Mouse (Mus musculus) heart, adult 2 months (tissue): ENCODE data around the gene Farsa. TPM values are rescaled to one million over a fixed set of nuclear protein-coding genes. Genes with fewer than 3 reads are reported as not detected.
A peak's percentile ranks its signal among the peaks of the same experiment; 100 is the strongest.
"Not testable (repeated sequence)": the region's sequence is repeated elsewhere in the genome, so short reads cannot be mapped to it uniquely, and the experiment has no call there.

ENCODE experiments used
- DNase-seq, 2 experiments: peaks; one replicate each; pipeline ENCODE4 v3.0.0; 2021
- H3K27ac ChIP-seq: fragments of 200-600 bp; 2 replicates; pipeline ENCODE4 v1.8.1; 2022
- H3K27me3 ChIP-seq: fragments of 200-500 bp; 2 replicates; pipeline ENCODE4 v1.6.1; 2012; ENCODE audit warnings: mild to moderate bottlenecking, low read length, inconsistent platforms, mixed read lengths; ENCODE audit not compliant: control insufficient read depth, insufficient read depth
- H3K36me3 ChIP-seq: fragments of 200-500 bp; 2 replicates; pipeline ENCODE4 v1.6.1; 2012; ENCODE audit warnings: low read length, inconsistent platforms; ENCODE audit not compliant: control insufficient read depth, insufficient read depth
- H3K4me1 ChIP-seq: fragments of 200-500 bp; 2 replicates; pipeline ENCODE4 v1.6.1; 2011; ENCODE audit warnings: low read length; ENCODE audit not compliant: control insufficient read depth, insufficient read depth
- H3K4me3 ChIP-seq: fragments of 200-600 bp; 2 replicates; pipeline ENCODE4 v1.8.1; 2022
- H3K79me2 ChIP-seq: fragments of 200-500 bp; replicated peaks from 2 replicates; pipeline ENCODE4 v1.6.1; 2012; ENCODE audit warnings: mild to moderate bottlenecking, inconsistent platforms, low read length, moderate library complexity, mixed read lengths; ENCODE audit not compliant: control insufficient read depth, insufficient read depth
- H3K9ac ChIP-seq: fragments of 200-500 bp; 2 replicates; pipeline ENCODE4 v1.6.1; 2012; ENCODE audit warnings: low read depth, mild to moderate bottlenecking, control low read depth, inconsistent platforms, low read length, mixed read lengths
- CTCF ChIP-seq: fragments of 200-600 bp; IDR thresholded peaks from 2 replicates; pipeline ENCODE4 v1.8.1; 2022; ENCODE audit warnings: antibody characterized with exemption, mild to moderate bottlenecking, moderate library complexity
- EP300 ChIP-seq: fragments of 200-500 bp; IDR thresholded peaks from 2 replicates; pipeline ENCODE4 v1.6.1; 2011; ENCODE audit warnings: low read depth, low read length, control low read depth; ENCODE audit not compliant: insufficient read depth
- POLR2A ChIP-seq: fragments of 200-500 bp; IDR thresholded peaks from 2 replicates; pipeline ENCODE4 v1.6.1; 2011; ENCODE audit warnings: mild to moderate bottlenecking, low read depth, low read length, control low read depth; ENCODE audit not compliant: insufficient read depth
- WGBS: fragments of 180-500 bp; shearing (Covaris S2); methylation state at CpG from one replicate; pipeline ENCODE4 v1.1.7; 2018; 5-methylcytosine and 5-hydroxymethylcytosine counted together
- intact Hi-C: fragments of 180-260 bp; cut with DNase I; formaldehyde crosslinking; loops from one replicate; pipeline ENCODE4 v1.15.1; 2025
- polyA plus RNA-seq: library from polyadenylated mRNA; depleted of rRNA; stranded (reverse); fragments of >200 nt; gene quantifications from 2 replicates; pipeline ENCODE4 v1.2.3, GENCODE M21; 2012
- total RNA-seq, 2 experiments: library from RNA; stranded (reverse); gene quantifications; 2 replicates each; pipeline ENCODE4 v1.2.3; 2021

Farsa gene
- total and polyA plus RNA-seq, 3 experiments = 21.8 to 32.5 (median 24.5) TPM

- Histone ChIP-seq H3K9ac (peak overlapping the region; percentile 80), H3K36me3 (no peaks in the 10 kb centered on the region), H3K27me3 (no peaks in the 10 kb centered on the region), H3K4me3 (peak overlapping the region; percentile 76), H3K4me1 (peaks cover 4% of the 10 kb centered on the region), H3K27ac (peak overlapping the region; percentile 75), H3K79me2 (no peaks in the 10 kb centered on the region)
- intact Hi-C loops = loop anchor here (5.0 kb wide), 1 partner anchor 56 kb away; the partner anchor contains the start of gene Calr
- DNase-seq = peak; percentile 93 to 95
- WGBS = under 1% methylated on average over 68 of the region's 68 CpGs
- TF ChIP-seq CTCF (peak; percentile 99; the same call in 1 of the 2 replicates), POLR2A (no peak), EP300 (no peak)
Observed at GRCm38 (mm10) chr8:84902920-84903661, 46.3 kb downstream of the Farsa start.

DNA sequence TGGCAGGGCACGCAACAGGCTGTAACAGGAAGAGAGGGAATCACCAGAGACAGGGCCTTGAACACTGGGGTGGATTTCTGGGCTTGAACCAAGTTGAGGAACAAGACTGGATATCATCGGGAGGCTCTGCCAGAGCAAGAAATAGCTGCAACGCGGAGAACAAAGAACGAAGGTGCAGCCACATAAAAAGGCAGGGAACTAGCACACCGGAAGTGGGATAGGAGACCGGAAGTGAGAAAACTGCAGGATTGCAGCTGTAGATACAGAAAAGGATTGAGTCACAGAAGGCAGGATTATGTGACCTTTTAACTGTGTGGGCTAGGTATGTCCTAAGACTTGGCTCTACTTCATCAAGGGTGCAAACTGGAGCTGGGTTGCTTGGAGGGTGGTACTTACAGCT, 47.6 kb downstream of the Farsa start:
- intact Hi-C loops = loop anchor here (5.0 kb wide), 1 partner anchor 57 kb away; the partner anchor contains the start of gene Calr
- TF ChIP-seq EP300 (no peak), POLR2A (no peak), CTCF (no peak)
- Histone ChIP-seq H3K79me2 (no peaks in the 10 kb centered on the region), H3K9ac (no peak overlapping the region), H3K27ac (no peak overlapping the region), H3K4me3 (no peak overlapping the region), H3K36me3 (no peaks in the 10 kb centered on the region), H3K4me1 (peaks cover 4% of the 10 kb centered on the region), H3K27me3 (no peaks in the 10 kb centered on the region)
- no peak for DNase-seq
- 82% methylated on average over 7 of the region's 7 CpGs for WGBS

- WGBS = 93% methylated on average over 9 of the region's 9 CpGs
- DNase-seq = no peak
- TF ChIP-seq POLR2A (no peak), CTCF (no peak), EP300 (no peak)
- Histone ChIP-seq H3K27me3 (no peaks in the 10 kb centered on the region), H3K79me2 (no peaks in the 10 kb centered on the region), H3K4me1 (peaks cover 4% of the 10 kb centered on the region), H3K36me3 (no peaks in the 10 kb centered on the region), H3K9ac (no peak overlapping the region), H3K27ac (no peak overlapping the region), H3K4me3 (no peak overlapping the region)
- intact Hi-C loops = no loop called here
Observed at GRCm38 (mm10) chr8:84907037-84907436, 50.2 kb downstream of the Farsa start.

GRCm38 (mm10) chr8:84907493-84907892, 50.7 kb downstream of the Farsa start:
- 59% methylated on average over 8 of the region's 8 CpGs for WGBS
- Histone ChIP-seq H3K4me3 (no peak overlapping the region), H3K9ac (no peak overlapping the region), H3K27ac (no peak overlapping the region), H3K36me3 (no peaks in the 10 kb centered on the region), H3K4me1 (peaks cover 2% of the 10 kb centered on the region), H3K27me3 (no peaks in the 10 kb centered on the region), H3K79me2 (no peaks in the 10 kb centered on the region)
- TF ChIP-seq POLR2A (no peak), EP300 (no peak), CTCF (no peak)
- no peak for DNase-seq
- intact Hi-C loops = no loop called here

DNA sequence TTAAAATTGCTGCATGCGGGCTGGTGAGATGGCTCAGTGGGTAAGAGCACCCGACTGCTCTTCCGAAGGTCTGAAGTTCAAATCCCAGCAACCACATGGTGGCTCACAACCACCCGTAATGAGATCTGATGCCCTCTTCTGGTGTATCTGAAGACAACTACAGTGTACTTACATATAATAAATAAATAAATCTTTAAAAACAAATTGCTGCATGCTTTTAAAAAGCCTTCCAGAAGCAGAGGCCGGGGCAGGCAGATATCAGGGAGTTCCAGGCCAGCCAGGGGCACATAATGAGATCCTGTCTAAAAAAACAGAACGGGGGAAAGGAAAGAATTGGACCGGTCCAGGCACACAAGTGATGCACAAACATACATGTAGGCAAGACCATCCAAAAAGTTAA, 51.2 kb downstream of the Farsa start:
- TF ChIP-seq CTCF = peak; percentile 42
- H3K27me3 ChIP-seq, H3K4me1 ChIP-seq, DNase-seq, H3K9ac ChIP-seq, H3K79me2 ChIP-seq, intact Hi-C loops, H3K36me3 ChIP-seq: not testable (repeated sequence)
- 18% methylated on average over 7 of the region's 7 CpGs for WGBS
- H3K27ac ChIP-seq = peak overlapping the region; percentile 71
- H3K4me3 ChIP-seq = peak overlapping the region; percentile 64

DNA sequence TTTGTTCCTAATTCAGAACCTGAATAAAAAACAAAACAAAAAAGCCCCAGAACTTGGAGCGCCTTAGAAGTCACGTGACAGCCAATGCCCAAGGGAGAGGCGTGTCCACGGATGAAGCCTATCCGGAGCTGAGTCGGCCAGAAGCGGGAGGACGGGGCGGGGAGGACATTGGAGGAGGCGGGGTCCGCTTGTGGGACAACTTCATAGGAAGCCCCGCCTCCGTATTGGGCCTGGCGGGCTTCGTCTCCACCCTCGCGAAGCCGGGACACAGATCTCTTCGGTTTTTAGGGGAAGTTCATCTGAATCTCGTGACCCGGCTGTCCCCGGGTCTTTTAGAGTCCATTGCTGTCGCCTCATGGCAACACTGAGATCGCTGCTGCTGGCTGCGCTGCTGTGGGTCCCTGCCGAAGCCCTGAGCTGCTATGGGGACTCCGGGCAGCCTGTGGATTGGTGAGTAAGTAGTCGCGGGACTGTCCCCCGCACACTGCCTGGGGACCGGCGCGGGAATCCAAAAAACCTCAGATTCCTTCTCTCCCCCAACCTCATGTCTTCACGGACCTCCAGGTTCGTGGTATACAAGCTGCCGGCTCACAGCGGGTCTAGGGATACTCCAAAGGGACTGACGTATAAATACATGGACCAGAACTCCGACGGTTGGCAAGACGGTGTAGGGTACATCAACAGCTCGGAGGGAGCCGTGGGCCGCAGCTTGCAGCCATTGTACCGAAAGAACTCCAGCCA, 51.8 kb downstream of the Farsa start, which contains the start of gene Dnase2a:
Gene Dnase2a, plus strand, starts transcription at position 140 of the 741 bp plus-strand sequence.
- Histone ChIP-seq H3K4me3 (peak within 1 kb of the TSS; percentile 64), H3K79me2 (no peaks in the 10 kb centered on the region), H3K36me3 (no peaks in the 10 kb centered on the region), H3K27me3 (peaks cover 3% of the 10 kb centered on the region), H3K9ac (peak within 1 kb of the TSS; percentile 78), H3K4me1 (peaks cover 1% of the 10 kb centered on the region; the same call in 1 of the 2 replicates), H3K27ac (peak within 1 kb of the TSS; percentile 73)
- 1% methylated on average over 45 of the region's 45 CpGs for WGBS
- intact Hi-C loops = no loop called here
- TF ChIP-seq EP300 (peak; percentile 23; the same call in 1 of the 2 replicates), POLR2A (peak; percentile 68; the same call in 1 of the 2 replicates), CTCF (no peak)
- peak; percentile 96 to 99 for DNase-seq
